In the genomic region with DNA sequence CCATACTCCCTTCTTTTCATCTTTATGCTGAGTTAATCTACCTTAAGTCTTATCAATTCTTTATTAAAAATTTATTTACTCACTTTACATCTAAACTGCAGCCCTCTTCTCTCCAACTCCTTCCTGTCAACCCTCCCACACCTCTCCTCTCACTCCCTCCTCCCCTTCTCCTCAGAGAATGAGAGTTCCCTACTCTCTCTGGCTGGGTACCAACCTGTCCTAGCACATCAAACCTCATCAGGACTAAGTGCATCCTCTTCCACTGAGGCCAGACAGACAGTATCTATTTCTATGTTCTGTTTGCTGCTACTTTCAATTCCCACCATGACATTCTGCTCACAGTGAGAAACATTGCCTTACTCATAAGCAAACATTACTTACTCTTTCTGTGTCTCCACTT, we compare ENCODE assay signal across 26 mouse cellular contexts. TPM values are rescaled to one million over a fixed set of nuclear protein-coding genes. Genes with fewer than 3 reads are reported as not detected.
DNase-seq lines count a peak whose midpoint lies in the region; TF ChIP-seq lines count a peak whose summit lies in the region.
"Had no signal": no experiment of that assay in that cellular context is flagged by ENCODE, and none has a peak within 500 bp of the region (broad histone marks: within the 10 kb centered on the region; RNA-seq: fewer than 3 reads in every experiment).

No protein-coding gene starts in this region.

- peak; percentile 56 to 57 for DNase-seq in cerebellum, postnatal 10 days
- DNase-seq in cerebellum, adult 2 months = no peak
- peak; percentile 19 to 43 for DNase-seq in cerebellum, postnatal 14 days
- DNase-seq in cerebellum, adult 9-11 months = no peak
- peak; percentile 10 for DNase-seq in left cerebral cortex, postnatal 4 days
- no peak for DNase-seq in left cerebral cortex, adult 18-20 months (ENCODE audit: low spot score in 2 of 2)
- DNase-seq: adrenal gland, adult 2 months; adrenal gland, adult 8-10 months; adrenal gland, postnatal 10 days; adrenal gland, postnatal 14 days; adrenal gland, postnatal 25 days; adrenal gland, postnatal 36 days; B cell, adult 2 months; cerebellum, adult 11 months; cerebellum, adult 11-12 months had no signal

- no peak for TF ChIP-seq POLR2A in cerebellum, adult 2 months (IDR thresholded peaks at IDR 0.05; ENCODE audit: borderline replicate concordance, insufficient read depth, low read length)

- no peaks in the 10 kb centered on the region for H3K27me3 ChIP-seq in cerebellum, adult 2 months (ENCODE audit: control insufficient read depth, insufficient read depth, low read length)
- H3K27me3 ChIP-seq: CH12.LX, Patski had no signal

- no peaks in the 10 kb centered on the region for H3K4me1 ChIP-seq in cerebellum, adult 2 months (ENCODE audit: control insufficient read depth, insufficient read depth, low read length)

- no peak for TF ChIP-seq CTCF in cerebellum, adult 2 months (IDR thresholded peaks at IDR 0.05; ENCODE audit: borderline replicate concordance, insufficient read depth, low read depth, low read length)

- H3K27ac ChIP-seq in cerebellum, adult 2 months (ENCODE audit: insufficient read depth, low read length) = no peak overlapping the region

- H3K4me3 ChIP-seq in cerebellum, adult 2 months (replicated peaks; ENCODE audit: insufficient read depth, low read depth, low read length) = no peak overlapping the region

- intact Hi-C loops in left cerebral cortex, postnatal 4 days (cut with DNase I) = no loop called here

RNA-seq across cellular contexts. Expression of a gene that starts 25.2 kb away (rescaled TPM):
- polyA plus RNA-seq in cerebellum, adult 2 months (2012; rRNA removed) = not detected in 2 replicates
- total RNA-seq in left cerebral cortex, postnatal 4 days (2021) = not detected
- total RNA-seq in left cerebral cortex, adult 18-20 months (2021) = not detected
- total RNA-seq: adrenal gland, adult 18-20 months; adrenal gland, adult 2 months; adrenal gland, adult 8-10 months; adrenal gland, postnatal 10 days; adrenal gland, postnatal 14 days; adrenal gland, postnatal 25 days; adrenal gland, postnatal 36 days; adrenal gland, postnatal 4 days; CH12.LX; ES-E14; G1E; MEL had no signal
- polyA plus RNA-seq: activated CD4-positive, CD25-positive, alpha-beta regulatory T cell, adult 4 months; adrenal gland, adult 2 months; brain, embryonic 14.5 days; C2C12; CD4-positive, CD25-positive, alpha-beta regulatory T cell, adult 4 months; G1E; Patski had no signal

Comparison
In these comparisons a context has a peak if more than half of its experiments do, and no peak if none do; other contexts are left out.
1. DNase-seq: peak in cerebellum, postnatal 10 days (2 of 2), cerebellum, postnatal 14 days (2 of 2) and left cerebral cortex, postnatal 4 days (single experiment); none in cerebellum, adult 2 months (0 of 2), cerebellum, adult 9-11 months (single experiment) and left cerebral cortex, adult 18-20 months (0 of 2).